Mouse (Mus musculus): ENCODE results near the gene Dnah17.

Dnah17 gene

DNA sequence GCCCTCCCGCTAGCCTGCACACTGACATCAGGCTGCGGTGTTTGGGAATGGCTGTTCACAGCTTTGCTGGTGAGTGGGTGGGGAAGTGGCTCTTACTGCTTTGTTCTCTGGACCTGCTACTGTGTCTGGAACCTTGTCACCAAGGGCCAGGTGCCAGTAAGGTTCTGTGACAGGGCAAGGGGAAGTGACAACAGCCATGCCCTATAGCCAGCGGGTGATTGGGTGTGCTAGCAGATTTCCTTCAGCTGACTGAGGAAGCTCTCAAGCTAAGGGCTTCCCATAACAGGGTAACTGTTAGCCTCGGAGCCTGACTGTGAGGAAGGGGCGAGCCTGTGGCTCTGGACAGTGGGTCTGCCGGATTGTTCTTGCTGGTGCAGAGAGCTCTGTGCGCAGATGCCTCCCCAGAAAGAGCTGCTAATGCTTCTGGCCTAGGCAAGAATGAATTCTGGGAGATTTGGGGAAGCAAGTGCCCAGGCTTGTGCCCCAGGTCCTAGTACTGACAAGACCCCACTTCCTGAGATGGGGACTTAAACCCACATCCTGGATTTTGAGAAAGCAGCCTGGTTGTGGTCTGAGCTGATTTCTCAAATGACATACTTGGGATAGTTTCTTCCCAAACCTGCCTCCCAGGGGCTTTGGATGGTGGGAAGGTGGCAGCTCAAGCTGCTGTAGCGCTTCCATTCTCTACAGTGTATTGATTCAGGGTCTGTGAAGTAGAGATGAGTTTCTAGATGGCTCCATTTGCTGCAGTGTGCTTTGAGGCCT, 114.9 kb downstream of the Dnah17 start:
- DNase-seq = no peak

- DNase-seq = no peak
These were observed 115.9 kb downstream of the Dnah17 start for GRCm38 (mm10) chr11:118014391-118014995.

DNA sequence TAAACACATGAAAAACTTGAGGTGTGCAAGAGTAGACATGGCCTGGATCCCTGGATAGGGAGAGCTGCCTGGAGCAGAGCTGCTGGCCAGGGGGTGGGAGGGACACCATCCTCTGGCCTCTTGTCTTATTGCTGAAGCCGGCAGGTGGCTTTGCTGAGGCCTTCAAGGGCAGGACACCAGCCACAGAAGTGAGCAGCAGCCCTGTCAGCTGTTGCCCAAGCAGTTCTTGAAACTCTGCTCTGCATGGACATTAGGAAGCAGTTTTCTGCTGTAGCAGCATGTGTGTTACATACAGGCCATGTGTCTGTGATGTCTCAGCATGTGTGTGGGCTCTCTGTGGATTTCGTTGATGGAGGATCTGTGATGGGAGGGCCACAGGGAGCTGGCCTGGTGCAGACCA, 117.1 kb downstream of the Dnah17 start:
- DNase-seq = no peak

GRCm38 (mm10) chr11:118012595-118012994, 117.8 kb downstream of the Dnah17 start:
- no peak for DNase-seq

DNA sequence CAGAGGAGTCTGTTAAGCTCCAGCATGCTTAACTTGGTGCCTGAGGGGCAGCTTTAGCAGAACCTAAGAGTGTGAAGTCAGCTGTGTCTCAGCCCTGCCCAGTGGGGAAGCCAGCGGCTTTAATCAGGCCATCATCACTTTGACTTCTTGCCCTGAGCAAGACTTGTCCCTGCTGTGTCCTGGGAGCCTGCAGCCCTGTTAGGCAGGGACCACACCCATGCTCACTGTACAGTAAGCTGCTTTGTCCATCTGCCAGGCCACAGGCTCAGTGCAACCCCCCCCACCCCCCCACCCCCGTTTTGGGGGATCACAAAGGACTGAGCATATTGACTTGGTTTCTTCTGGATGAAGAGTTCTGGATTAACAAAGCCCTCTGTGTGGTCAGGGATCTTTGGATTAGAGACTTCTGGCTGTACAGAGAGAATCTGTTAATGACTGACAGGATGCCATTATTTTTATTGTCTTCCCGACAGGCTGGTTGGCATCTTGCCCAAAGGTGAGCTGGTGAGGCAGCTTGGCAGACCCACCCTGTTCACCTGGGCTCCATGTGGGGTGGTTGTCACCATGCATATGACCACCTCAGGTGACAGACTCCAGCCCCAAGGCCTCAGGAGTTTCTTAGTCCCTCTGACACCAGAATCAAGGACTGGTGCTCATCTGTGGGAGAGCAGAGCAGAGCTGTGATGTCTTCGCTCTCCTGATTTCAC, 120.4 kb downstream of the Dnah17 start:
- DNase-seq = no peak

DNA sequence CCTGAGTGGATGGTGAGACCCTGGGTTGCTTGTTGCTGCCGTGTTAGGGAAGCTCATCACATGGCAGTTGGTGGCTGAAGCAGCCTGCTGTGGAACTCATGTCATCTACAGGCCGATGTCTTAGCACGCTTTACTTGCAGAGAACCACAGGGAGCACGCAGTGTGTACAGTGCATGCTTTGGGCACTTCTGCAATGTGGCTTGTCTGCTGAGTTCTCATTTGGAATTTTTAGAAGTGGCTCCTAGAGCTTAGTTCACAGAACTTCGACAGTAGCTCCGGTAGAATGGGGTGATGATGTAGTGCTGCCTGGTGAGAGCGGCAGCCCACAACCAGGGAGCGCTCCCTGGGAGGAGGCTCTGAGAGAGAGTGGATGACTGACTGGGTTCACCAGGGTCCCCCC, 121.6 kb downstream of the Dnah17 start:
- no peak for DNase-seq

DNA sequence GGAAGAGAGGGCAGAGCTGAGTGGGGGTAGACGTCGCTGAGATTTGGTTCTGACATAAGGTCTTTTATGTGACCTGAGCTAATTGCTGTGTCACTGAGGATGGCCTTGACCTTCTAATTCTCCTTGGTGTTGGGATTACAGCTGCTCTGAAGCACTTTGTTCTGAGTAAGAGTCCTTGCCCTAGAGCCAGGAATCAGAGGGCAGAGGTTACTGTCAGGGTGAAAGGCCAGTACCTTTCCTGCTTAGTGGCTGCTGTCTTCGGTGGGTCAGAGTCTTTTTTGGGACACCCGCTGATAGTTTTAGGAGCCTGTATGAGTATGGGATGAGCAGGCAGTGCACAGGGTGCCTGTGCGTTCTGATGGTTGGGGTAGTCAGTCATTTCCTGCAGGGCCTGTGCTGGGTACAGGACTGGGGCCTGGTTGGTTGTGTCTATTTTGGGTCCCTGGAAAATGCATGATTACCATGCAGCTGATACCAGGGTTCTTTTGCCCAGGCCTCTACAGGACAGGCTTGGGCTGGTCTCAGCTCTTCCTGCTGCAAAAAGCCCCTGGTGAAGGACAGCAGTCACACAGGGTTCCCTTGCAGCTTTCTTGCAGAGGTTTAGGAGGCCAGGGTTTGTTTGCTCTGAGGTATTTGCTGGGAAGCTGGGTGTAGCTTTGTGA, 122.2 kb downstream of the Dnah17 start:
- no peak for DNase-seq

- DNase-seq = no peak
These were observed 122.8 kb downstream of the Dnah17 start for GRCm38 (mm10) chr11:118007460-118008143.

DNA sequence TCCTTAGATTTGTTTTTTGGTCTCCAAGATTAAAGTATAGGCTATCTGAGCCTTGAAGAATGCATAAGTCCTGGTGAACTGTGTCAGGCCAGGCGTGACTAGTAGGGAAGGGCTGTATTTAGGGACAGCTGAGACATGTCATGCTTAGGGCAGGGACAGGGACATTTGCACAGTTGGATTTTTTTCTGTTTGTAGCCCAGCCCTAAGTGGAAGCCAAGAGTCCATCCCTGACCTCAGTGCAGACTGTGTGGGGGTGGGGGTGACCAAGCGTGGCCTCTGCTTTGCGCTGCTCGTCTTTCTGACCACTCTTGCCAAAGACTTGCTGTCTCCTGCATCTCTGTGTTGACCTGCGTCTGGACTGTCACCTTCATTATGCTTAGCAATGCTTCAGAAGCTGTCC, 126.2 kb downstream of the Dnah17 start:
- no peak for DNase-seq

GRCm38 (mm10) chr11:118003718-118004117, 126.7 kb downstream of the Dnah17 start:
- no peak for DNase-seq

- no peak for DNase-seq
These were observed 127.3 kb downstream of the Dnah17 start for GRCm38 (mm10) chr11:118003176-118003575.

- no peak for DNase-seq
These were observed 129.7 kb downstream of the Dnah17 start for GRCm38 (mm10) chr11:118000565-118001215.

DNA sequence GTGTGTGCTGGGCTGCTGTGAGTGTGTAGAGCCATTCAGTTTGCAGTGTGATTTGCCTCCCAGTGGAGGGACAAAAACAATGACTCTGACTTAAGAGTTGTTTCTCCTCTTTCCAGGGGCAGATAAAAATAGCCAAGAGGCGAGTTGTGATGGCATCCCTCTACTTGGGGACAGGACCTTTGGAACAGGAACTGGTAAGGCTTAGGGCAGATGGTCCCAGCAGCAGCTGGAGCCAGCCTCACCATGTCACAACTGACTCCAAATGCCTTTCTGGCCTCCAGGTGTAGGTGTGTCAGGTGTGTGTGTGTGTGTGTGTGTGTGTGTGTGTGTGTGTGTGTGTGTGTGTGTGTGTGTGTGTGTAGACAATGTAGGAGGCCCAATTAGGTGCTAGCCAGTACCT, 130.4 kb downstream of the Dnah17 start:
- DNase-seq = no peak

GRCm38 (mm10) chr11:117999260-117999934, 131.0 kb downstream of the Dnah17 start:
- no peak for DNase-seq

- DNase-seq = no peak
These were observed 132.1 kb downstream of the Dnah17 start for GRCm38 (mm10) chr11:117998356-117998755.

- no peak for DNase-seq
These were observed 133.3 kb downstream of the Dnah17 start for GRCm38 (mm10) chr11:117997085-117997484.

DNA sequence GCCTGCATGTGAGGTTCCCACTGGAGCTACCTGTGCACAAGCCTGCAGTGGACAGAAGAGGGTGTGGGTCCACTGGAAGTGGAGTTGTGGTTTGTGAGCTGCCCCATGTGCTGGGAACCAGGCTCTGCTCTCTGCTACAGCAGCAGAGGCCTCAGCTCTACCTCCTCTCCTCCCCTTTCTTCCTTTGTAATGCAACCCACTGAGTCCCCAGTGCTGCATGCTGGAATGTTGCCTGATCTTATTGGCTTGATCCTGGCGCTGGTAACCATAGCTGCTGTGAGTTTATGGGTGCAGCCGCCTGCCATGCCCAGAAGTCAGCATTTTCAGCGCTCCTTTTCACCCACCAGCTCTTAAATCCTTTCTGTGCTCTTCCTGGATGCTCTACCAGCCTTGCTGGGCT, 134.4 kb downstream of the Dnah17 start:
- DNase-seq = no peak

- no peak for DNase-seq
These were observed 134.8 kb downstream of the Dnah17 start for GRCm38 (mm10) chr11:117995661-117996060.

DNA sequence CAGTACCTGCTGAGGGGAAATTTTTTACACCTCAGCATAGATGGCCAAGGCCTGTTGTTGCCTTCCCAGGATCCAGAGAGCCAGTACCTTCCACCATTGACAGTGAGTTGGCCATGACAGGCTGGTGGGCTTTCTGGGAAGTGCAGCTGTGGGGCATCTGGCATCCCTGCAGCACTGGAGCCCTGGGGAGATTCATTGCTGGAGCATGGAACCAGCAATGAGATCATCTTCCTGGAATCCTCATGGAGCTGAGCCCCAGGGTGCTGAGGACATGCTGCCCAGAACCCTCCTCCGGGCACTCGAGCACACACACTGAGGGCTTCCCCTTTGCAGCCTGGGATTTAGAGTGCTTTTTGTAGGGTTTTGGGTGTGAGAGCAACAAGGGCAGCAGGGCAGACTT, 135.2 kb downstream of the Dnah17 start:
- no peak for DNase-seq

- no peak for DNase-seq
These were observed 136.0 kb downstream of the Dnah17 start for GRCm38 (mm10) chr11:117994250-117995057.
